Mouse (Mus musculus): Measurements from ENCODE around the gene Stt3a. TPM values are rescaled to one million over a fixed set of nuclear protein-coding genes. Genes with fewer than 3 reads are reported as not detected.

Stt3a gene
- polyA plus RNA-seq, 1 experiment, result 204 TPM

Other genes starting within 250 kb of the Stt3a start
- not detected for gene Gm5615, start 225.7 kb downstream of the Stt3a start, polyA plus RNA-seq (2012; fragmentation: generic; extraction: Trizol)
- not detected for gene Gm17689, start 185.0 kb downstream of the Stt3a start, polyA plus RNA-seq (2012; fragmentation: generic; extraction: Trizol)
- not detected for gene A630095E13Rik, start 124.3 kb downstream of the Stt3a start, polyA plus RNA-seq (2012; fragmentation: generic; extraction: Trizol)
- gene Acrv1, start 74.5 kb downstream of the Stt3a start, polyA plus RNA-seq (2012; fragmentation: generic; extraction: Trizol), result not detected
- 1.4 TPM for gene Chek1, start 40.6 kb downstream of the Stt3a start, polyA plus RNA-seq (2012; fragmentation: generic; extraction: Trizol)
- gene Ei24, start 29.7 kb upstream of the Stt3a start, polyA plus RNA-seq (2012; fragmentation: generic; extraction: Trizol), result 57.5 TPM
- 2.6 TPM for gene Fez1, start 54.2 kb upstream of the Stt3a start, polyA plus RNA-seq (2012; fragmentation: generic; extraction: Trizol)